Mouse (Mus musculus) intestine, embryonic 15.5 days (tissue): ENCODE data around the gene Plekhg2. TPM values are rescaled to one million over a fixed set of nuclear protein-coding genes. Genes with fewer than 3 reads are reported as not detected.
"Not testable (repeated sequence)": the region's sequence is repeated elsewhere in the genome, so short reads cannot be mapped to it uniquely, and the experiment has no call there.

Experiments
- ATAC-seq: fragments of 200-750 bp; cut with Nextera tagmentation; 2 replicates; pipeline ENCODE4 v1.8.0; 2017; ENCODE audit warnings: moderate TSS enrichment, moderate library complexity
- H3K27ac ChIP-seq: fragments of 300-500 bp; sonication (generic); 2 replicates; pipeline ENCODE4 v1.5.1; 2015; ENCODE audit warnings: mild to moderate bottlenecking, inconsistent platforms
- H3K27me3 ChIP-seq: fragments of 300-500 bp; sonication (generic); replicated peaks from 2 replicates; pipeline ENCODE4 v1.6.1; 2015; ENCODE audit warnings: inconsistent platforms
- H3K36me3 ChIP-seq: fragments of 300-500 bp; sonication (generic); 2 replicates; pipeline ENCODE4 v1.6.1; 2015; ENCODE audit warnings: inconsistent platforms
- H3K4me1 ChIP-seq: fragments of 300-500 bp; sonication (generic); replicated peaks from 2 replicates; pipeline ENCODE4 v1.6.1; 2015; ENCODE audit warnings: inconsistent platforms
- H3K4me2 ChIP-seq: fragments of 300-500 bp; sonication (generic); replicated peaks from 2 replicates; pipeline ENCODE4 v1.6.1; 2015; ENCODE audit warnings: mild to moderate bottlenecking, inconsistent platforms
- H3K4me3 ChIP-seq: fragments of 300-500 bp; sonication (generic); replicated peaks from 2 replicates; pipeline ENCODE4 v1.5.1; 2015; ENCODE audit warnings: inconsistent platforms
- H3K9ac ChIP-seq: fragments of 300-500 bp; sonication (generic); 2 replicates; pipeline ENCODE4 v1.6.1; 2015; ENCODE audit warnings: inconsistent platforms
- H3K9me3 ChIP-seq: fragments of 300-500 bp; sonication (generic); 2 replicates; pipeline ENCODE4 v1.6.1; 2016; ENCODE audit warnings: inconsistent platforms
- WGBS: fragments of 180-500 bp; shearing (Covaris S2); methylation state at CpG from one replicate; pipeline ENCODE4 v1.1.7; 2015; 5-methylcytosine and 5-hydroxymethylcytosine counted together
- polyA plus RNA-seq: library from polyadenylated mRNA; unstranded; fragments of >200 nt; fragmentation: Nextera tagmentation; extraction: Ambion mirVana; gene quantifications from 2 replicates; pipeline ENCODE4 v1.2.1, GENCODE M21; 2015

Plekhg2 gene
- polyA plus RNA-seq, 1 experiment from 2014 or later: 41.7 TPM

- Histone ChIP-seq H3K36me3 (peaks cover 43% of the 10 kb centered on the region), H3K27ac (peak overlapping the region; percentile 70; the same call in 1 of the 2 replicates), H3K4me2 (peak overlapping the region; percentile 92), H3K9ac (peak overlapping the region; percentile 75), H3K9me3 (no peaks in the 10 kb centered on the region), H3K4me1 (peaks cover 14% of the 10 kb centered on the region), H3K27me3 (no peaks in the 10 kb centered on the region), H3K4me3 (peak overlapping the region; percentile 77)
- 4% methylated on average over 22 of the region's 22 CpGs for WGBS
- no peak; the same call in 1 of the 2 replicates for ATAC-seq
These were observed 21.0 kb upstream of the Plekhg2 start for GRCm38 (mm10) chr7:28393272-28393951.

GRCm38 (mm10) chr7:28392429-28393271 is 20.3 kb upstream of the Plekhg2 start, which contains the start of the genes Med29 and Paf1:
Gene Med29, minus strand, starts transcription at chr7:28392708.
Gene Paf1, plus strand, starts transcription at chr7:28392951.
- Histone ChIP-seq H3K4me1 (peaks cover 14% of the 10 kb centered on the region), H3K36me3 (peaks cover 38% of the 10 kb centered on the region), H3K4me2 (peak within 1 kb of the TSS; percentile 92), H3K27ac (peak within 1 kb of the TSS; percentile 70), H3K9me3 (no peaks in the 10 kb centered on the region), H3K27me3 (no peaks in the 10 kb centered on the region), H3K9ac (peak within 1 kb of the TSS; percentile 75), H3K4me3 (peak within 1 kb of the TSS; percentile 83)
- ATAC-seq: peak; percentile 98
- WGBS: under 1% methylated on average over 58 of the region's 58 CpGs

GRCm38 (mm10) chr7:28390331-28390730 is 17.9 kb upstream of the Plekhg2 start:
- Histone ChIP-seq H3K4me1 (peaks cover 19% of the 10 kb centered on the region), H3K4me3 (no peak overlapping the region), H3K27ac (no peak overlapping the region), H3K4me2 (no peak overlapping the region), H3K9me3 (no peaks in the 10 kb centered on the region), H3K9ac (no peak overlapping the region), H3K27me3 (no peaks in the 10 kb centered on the region), H3K36me3 (peaks cover 22% of the 10 kb centered on the region)
- ATAC-seq: no peak
- WGBS: 96% methylated on average over 3 of the region's 3 CpGs

- not testable (repeated sequence) for ATAC-seq, H3K27ac ChIP-seq, H3K27me3 ChIP-seq, H3K4me3 ChIP-seq, H3K9ac ChIP-seq, H3K4me2 ChIP-seq, H3K9me3 ChIP-seq
- H3K36me3 ChIP-seq: 0 out of 2 replicates have a peak, but pooled peaks cover 18% of the 10 kb centered on the region
- 84% methylated on average over 7 of the region's 7 CpGs for WGBS
- peaks cover 26% of the 10 kb centered on the region for H3K4me1 ChIP-seq
These were observed 15.0 kb upstream of the Plekhg2 start for GRCm38 (mm10) chr7:28387384-28387783.

- H3K9me3 ChIP-seq, H3K27me3 ChIP-seq, H3K4me3 ChIP-seq, H3K27ac ChIP-seq, H3K4me2 ChIP-seq, ATAC-seq, H3K9ac ChIP-seq: not testable (repeated sequence)
- peaks cover 28% of the 10 kb centered on the region for H3K4me1 ChIP-seq
- WGBS: 82% methylated on average over 6 of the region's 6 CpGs
- H3K36me3 ChIP-seq: 0 out of 2 replicates have a peak, but pooled peaks cover 18% of the 10 kb centered on the region
These were observed 14.5 kb upstream of the Plekhg2 start for GRCm38 (mm10) chr7:28386877-28387276.

- WGBS: 5% methylated on average over 4 of the region's 4 CpGs
- no peaks in the 10 kb centered on the region for H3K27me3 ChIP-seq
- no peaks in the 10 kb centered on the region for H3K9me3 ChIP-seq
- peak; percentile 29 for ATAC-seq
- no peak overlapping the region for H3K4me2 ChIP-seq
- no peak overlapping the region for H3K9ac ChIP-seq
- 0 out of 2 replicates have a peak overlapping the region, but pooled peaks have one; percentile 0 for H3K27ac ChIP-seq
- H3K36me3 ChIP-seq: 0 out of 2 replicates have a peak, but pooled peaks cover 18% of the 10 kb centered on the region
- peaks cover 29% of the 10 kb centered on the region for H3K4me1 ChIP-seq
- no peak overlapping the region for H3K4me3 ChIP-seq
These were observed 14.1 kb upstream of the Plekhg2 start for GRCm38 (mm10) chr7:28386462-28386861.

GRCm38 (mm10) chr7:28386007-28386406 is 13.6 kb upstream of the Plekhg2 start:
- H3K27ac ChIP-seq: 0 out of 2 replicates have a peak overlapping the region, but pooled peaks have one; percentile 0
- no peak overlapping the region for H3K4me3 ChIP-seq
- no peaks in the 10 kb centered on the region for H3K9me3 ChIP-seq
- H3K9ac ChIP-seq: no peak overlapping the region
- peaks cover 32% of the 10 kb centered on the region for H3K4me1 ChIP-seq
- H3K4me2 ChIP-seq: no peak overlapping the region
- 0 out of 2 replicates have a peak, but pooled peaks cover 18% of the 10 kb centered on the region for H3K36me3 ChIP-seq
- WGBS: 79% methylated on average over 7 of the region's 7 CpGs
- no peaks in the 10 kb centered on the region for H3K27me3 ChIP-seq
- no peak for ATAC-seq

- Histone ChIP-seq H3K9ac (no peak overlapping the region), H3K9me3 (no peaks in the 10 kb centered on the region), H3K4me2 (no peak overlapping the region), H3K27ac (no peak overlapping the region), H3K4me3 (no peak overlapping the region), H3K27me3 (no peaks in the 10 kb centered on the region), H3K4me1 (peaks cover 41% of the 10 kb centered on the region), H3K36me3 (0 out of 2 replicates have a peak, but pooled peaks cover 13% of the 10 kb centered on the region)
- 93% methylated on average over 9 of the region's 9 CpGs for WGBS
- ATAC-seq: no peak
These were observed 12.8 kb upstream of the Plekhg2 start for GRCm38 (mm10) chr7:28385196-28385595.

- H3K9ac ChIP-seq: no peak overlapping the region
- no peak overlapping the region for H3K4me2 ChIP-seq
- H3K9me3 ChIP-seq: no peaks in the 10 kb centered on the region
- H3K4me1 ChIP-seq: peaks cover 43% of the 10 kb centered on the region
- no peak overlapping the region for H3K4me3 ChIP-seq
- no peak for ATAC-seq
- H3K27ac ChIP-seq: peak overlapping the region; percentile 98; the same call in 1 of the 2 replicates
- no peaks in the 10 kb centered on the region for H3K27me3 ChIP-seq
- 0 out of 2 replicates have a peak, but pooled peaks cover 8% of the 10 kb centered on the region for H3K36me3 ChIP-seq
- WGBS: 80% methylated on average over 6 of the region's 6 CpGs
These were observed 11.8 kb upstream of the Plekhg2 start for GRCm38 (mm10) chr7:28384162-28384561.

GRCm38 (mm10) chr7:28383606-28384005 is 11.2 kb upstream of the Plekhg2 start:
- Histone ChIP-seq H3K27me3 (no peaks in the 10 kb centered on the region), H3K4me3 (no peak overlapping the region), H3K9me3 (no peaks in the 10 kb centered on the region), H3K36me3 (0 out of 2 replicates have a peak, but pooled peaks cover 3% of the 10 kb centered on the region), H3K9ac (no peak overlapping the region), H3K4me2 (peak overlapping the region; percentile 71; the same call in 1 of the 2 replicates), H3K27ac (peak overlapping the region; percentile 98), H3K4me1 (peaks cover 43% of the 10 kb centered on the region)
- 74% methylated on average over 4 of the region's 4 CpGs for WGBS
- no peak for ATAC-seq

GRCm38 (mm10) chr7:28382981-28383396 is 10.6 kb upstream of the Plekhg2 start:
- WGBS: 36% methylated on average over 11 of the region's 11 CpGs
- Histone ChIP-seq H3K9ac (no peak overlapping the region), H3K4me1 (peaks cover 45% of the 10 kb centered on the region), H3K36me3 (0 out of 2 replicates have a peak, but pooled peaks cover 3% of the 10 kb centered on the region), H3K4me3 (peak overlapping the region; percentile 6; the same call in 1 of the 2 replicates), H3K4me2 (peak overlapping the region; percentile 71), H3K27me3 (no peaks in the 10 kb centered on the region), H3K9me3 (no peaks in the 10 kb centered on the region), H3K27ac (peak overlapping the region; percentile 98)
- peak; percentile 68 for ATAC-seq
